Mouse (Mus musculus): ENCODE data around the gene Nab1.
"Not testable (repeated sequence)": the region's sequence is repeated elsewhere in the genome, so short reads cannot be mapped to it uniquely, and the experiment has no call there.

Nab1 gene

DNA sequence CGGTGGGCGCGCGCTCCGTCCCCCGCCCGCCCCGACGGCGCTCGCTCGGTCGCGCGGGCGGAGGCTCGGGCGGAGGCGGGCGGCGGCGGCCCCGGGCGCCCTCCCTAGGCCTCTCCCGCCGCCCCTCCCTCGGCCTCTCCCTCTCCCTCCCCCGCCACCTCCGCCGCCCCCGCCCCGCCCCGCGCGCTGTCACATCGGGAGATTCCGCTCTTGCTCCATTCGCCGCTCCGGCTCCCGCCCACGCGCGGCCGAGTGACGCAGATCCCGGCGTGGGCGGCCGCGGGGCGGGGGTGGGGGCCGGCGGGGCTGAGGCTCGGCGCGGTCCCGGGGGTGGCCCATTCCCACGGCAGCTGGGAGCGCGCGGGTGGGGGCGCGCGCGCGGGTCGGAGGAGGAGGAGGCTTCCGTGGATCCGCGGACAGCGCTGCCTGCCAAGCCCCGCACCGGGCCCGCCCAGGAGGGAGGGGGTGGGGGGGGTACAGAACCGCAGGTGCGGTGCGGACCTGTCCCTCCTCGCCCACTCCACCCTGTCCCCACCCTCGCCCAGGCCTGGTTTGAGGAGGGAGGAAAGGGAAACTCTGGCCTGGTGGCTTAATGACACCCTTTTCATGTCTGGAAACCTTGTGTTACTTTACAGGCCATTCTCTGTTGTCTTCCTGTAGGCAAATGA lies at the start of gene Nab1:
Gene Nab1 (minus strand): TSS at position 366 of the 668 bp plus-strand sequence.
- peak; percentile 57 to 59 for DNase-seq

DNA sequence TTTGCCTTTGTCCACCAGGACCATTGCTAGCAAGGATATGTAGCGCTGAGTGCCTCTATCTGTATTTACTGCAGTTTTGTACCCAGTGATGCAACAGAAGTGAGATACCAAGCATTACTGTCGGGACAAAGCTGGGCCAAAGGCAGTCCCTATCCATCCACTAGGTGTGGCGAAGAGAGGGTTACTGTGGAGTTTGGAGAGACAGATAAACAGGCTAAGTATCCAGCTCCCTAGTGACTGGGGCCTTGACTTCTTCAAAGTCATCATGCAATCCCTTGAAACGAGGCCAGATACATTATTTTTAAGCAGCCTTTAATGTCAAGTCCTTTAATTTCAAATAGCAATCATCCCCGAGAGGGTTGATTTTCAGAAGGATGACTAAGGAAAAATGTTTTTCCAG lies 47.0 kb upstream of the Nab1 start:
- no peak for DNase-seq

DNA sequence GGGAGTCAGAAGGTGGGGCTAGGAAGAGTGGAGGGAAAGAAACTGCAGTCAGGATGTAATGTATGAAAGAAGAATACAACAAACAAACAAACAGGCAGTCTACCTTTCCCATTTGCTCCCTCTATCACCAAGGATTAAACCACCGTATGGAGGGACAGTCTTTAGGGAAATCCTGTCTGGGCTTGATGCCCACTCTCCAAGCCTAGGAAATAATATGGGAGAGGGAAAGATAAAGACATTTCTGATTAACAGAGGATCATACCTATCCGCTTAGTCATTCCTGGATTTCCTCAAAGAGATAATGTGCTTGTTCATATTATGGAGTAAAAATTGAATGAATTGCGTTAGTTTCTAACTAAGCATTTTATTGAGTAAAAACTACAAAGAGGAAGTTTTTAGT lies 46.3 kb upstream of the Nab1 start:
- no peak for DNase-seq

DNA sequence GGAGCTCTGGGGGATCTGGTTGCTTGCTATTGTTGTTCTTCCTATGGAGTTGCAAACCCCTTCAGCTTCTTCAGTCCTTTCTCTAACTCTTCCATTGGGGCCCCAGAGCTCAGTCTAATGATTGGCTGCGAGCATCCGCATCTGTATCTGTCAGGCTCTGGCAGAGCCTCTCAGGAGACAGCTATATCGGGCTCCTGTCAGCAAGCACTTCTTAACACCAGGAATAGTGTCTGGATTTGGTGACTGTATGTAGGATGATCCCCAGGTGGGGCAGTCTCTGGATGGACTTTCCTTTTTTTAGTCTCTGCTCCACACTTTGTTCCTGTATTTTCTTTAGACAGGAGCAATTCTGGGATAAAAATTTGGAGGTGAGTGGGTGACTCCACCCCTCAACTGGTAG lies 39.6 kb upstream of the Nab1 start:
- DNase-seq = not testable (repeated sequence)

DNA sequence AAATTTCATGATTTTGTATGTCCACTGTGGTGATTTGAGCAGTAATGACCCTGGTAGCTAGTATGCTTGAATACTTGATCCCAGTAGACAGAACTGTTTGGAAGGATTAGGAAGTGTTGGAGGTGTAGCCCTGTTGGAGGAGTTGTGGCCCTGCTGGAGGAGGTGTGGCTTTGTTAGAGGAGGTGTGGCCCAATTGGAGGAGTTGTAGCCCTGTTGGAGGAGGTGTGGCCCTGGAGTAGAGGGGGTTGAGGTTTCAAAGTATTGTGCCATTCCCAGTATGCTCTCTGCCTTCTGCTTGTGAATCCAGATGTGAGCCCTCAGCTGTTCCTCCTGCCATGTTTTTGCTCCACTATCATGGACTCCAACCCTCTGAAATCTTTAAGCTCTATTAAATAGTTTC lies 29.5 kb upstream of the Nab1 start:
- DNase-seq = no peak

DNA sequence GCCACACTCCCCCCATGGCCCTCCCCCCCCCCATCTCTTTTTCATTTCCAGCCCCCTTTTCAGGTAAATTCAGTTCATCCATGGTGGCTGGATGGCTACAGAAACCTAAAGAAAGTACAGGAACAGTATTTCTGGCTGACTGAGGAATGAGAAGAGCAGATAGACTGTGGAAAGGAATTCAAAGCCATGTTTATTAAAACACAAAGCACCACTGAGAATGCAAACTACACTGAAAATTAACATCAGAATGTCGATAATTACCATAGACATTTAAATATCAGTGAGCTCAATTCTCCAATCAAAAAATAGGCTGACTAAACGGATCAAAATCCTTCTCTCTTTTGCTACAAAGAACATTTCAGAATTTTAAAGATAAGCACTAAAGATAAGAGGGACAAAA lies 27.2 kb upstream of the Nab1 start:
- DNase-seq = no peak

DNA sequence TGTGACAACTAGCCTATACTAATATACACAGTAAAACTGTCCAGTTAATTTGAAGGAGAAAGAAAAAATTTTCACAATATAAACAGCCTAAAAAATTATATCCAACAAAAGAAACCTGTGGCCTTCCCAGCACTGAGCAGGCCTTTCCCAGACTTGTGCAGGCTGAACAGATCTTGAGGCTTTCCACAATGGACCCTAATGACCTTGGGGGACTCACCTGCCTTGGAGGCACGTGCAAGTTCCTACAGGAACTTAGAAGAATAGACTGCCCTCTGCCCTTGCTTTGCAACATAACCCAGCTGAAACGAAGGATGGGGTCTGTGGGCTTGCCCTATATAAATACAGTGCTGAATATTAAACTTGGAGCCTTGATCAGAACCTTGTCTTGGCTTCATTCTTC lies 26.8 kb upstream of the Nab1 start:
- no peak for DNase-seq

DNA sequence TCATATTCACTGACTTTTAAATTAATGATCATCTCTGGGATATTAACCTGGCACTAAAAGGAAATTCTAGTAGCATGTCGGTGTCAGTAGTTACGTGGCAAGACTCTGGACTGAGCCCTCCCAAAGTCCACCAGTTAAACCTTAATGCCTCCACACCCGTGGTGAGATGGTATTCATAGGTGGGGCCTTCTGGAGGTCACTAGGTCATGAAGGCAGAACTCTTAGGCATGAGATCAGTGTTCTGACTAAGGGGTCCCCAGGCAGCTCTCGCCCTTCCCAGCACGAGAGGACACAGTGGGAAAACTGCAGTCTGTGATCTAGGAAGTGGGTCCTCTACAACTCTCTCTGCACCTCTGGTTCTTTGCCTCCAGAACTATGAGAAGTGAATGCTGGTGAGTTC lies 24.2 kb upstream of the Nab1 start:
- no peak for DNase-seq

DNA sequence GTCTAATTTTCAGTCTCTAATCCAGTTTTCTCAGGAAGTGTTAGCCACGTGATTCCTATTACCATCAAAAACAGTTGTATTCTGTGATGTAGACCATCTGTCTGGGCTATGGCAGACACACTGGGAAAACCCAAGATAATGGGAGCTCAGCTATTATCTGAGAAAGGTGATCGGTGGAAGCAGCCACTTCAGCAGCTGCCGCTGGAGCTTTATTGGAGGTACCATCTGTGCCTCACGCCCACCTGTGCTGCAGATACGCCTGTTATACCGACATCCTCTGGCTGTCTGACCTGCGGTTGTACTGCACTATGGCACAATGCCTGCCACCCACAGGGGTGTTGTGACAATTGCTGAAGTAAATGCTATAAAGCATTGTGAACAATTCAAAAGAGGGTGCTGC lies 23.7 kb upstream of the Nab1 start:
- DNase-seq = no peak

DNA sequence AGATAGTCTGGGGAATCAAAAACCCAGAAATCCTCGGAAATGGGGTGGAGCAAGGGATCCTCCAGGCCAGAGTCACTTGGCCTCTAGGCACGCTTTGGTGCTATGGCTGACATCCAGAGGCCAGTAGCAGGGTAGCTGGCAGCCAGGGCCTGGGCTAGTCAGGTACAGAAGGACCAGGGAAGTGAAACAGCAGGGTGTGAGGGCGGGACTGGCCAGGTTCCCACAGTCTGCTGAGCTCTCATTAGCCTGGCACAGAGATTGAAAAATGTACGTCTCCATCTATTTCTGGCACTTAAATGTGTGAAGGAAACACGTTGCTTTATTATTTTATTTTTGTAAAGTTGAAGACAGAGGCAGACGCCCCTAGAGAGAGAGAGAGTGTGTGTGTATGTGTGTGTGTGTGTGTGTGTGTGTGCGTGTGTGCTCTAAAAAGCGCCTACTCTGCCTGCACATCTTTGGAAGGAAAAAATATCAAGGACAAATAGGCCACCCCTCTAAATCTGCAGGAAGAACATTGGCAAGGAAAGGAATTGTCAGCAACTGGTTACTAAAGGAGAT lies 21.0 kb upstream of the Nab1 start:
- DNase-seq = no peak

DNA sequence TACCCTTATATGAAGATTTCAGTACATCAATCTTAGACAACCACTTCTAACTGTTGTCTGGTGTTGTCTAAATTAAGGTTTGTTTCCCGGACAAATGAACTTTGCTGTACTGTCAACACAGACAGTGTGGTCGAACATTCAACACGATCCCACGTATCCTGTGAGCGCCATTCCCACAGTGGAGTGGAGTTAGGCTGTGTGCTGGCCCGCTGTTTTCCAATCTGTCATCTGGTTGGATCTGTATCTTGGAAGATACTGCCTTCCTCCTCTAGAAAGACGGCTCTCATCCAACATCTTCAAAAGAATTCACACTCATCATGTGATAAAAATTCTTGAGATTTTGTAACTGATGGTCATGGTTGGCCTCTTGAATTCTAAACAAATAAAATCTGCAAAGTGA lies 19.7 kb upstream of the Nab1 start:
- DNase-seq = no peak

DNA sequence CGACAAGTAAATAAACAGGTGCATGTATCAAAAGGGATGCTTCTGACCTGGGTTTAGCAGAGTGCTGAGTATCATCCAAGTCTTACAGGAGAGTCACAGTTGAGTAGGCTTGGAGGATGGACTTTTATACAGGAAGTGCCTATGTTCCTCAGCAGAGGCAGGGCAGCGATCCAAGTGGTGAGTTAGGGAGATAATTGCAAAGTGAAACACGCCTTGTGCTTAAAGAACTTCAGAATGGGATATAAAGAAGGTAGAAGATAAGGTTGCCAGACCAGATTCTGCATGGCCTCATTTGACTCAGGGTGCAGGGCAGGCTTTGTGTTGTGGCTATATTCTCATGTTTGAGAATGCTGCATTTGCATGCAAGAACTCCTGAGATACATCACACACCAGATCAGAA lies 14.8 kb upstream of the Nab1 start:
- DNase-seq = peak; percentile 24 to 41

DNA sequence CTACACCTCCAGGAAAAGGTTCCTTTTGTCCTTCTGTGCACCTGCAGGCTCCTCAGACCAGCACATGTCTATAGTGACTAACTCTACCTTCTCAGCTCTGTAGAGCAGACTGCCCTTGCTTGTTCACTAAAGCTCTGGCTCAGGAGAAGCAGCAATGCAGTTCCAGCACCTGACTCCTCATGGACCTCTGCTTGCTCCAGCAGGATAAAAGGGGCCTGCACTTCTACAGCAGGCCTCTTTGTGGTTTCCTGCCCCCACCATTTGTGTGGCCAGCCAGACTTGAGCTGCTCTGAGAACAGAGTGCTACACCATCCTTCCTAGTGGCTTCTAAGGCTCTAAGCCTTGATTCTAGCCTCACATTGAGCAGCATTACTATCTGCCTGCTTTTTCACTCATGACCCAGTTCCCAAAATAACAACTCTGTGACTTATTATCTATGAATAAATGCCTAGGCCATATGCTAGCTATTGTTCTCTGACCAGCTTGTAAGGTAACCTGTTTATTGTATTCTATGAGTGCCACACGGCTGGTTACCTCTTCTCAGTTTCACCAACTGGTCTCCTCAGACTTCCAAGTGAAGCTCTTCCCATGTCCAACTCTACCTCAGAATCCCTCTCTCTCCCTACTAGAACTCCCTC lies 11.4 kb upstream of the Nab1 start:
- DNase-seq = no peak

DNA sequence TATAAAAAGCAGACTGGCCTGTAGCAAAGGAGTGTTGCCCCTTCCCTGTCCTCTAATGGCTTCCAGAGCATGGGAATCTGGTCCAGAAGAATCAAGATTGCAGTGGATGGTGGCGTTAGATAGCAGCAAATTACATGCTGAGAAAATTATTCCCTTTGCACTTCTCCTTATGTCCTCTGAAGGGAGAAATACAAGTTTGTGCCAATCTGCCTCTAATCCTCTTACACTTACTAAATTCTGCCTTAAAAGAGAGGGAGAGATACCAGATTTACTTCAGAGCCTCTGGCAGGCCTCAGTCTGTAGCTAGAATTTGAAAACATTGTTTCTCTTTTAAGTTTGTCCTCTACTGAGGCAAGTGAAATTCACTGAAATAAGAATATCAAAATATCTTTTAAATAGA lies 5.7 kb upstream of the Nab1 start:
- DNase-seq = no peak

DNA sequence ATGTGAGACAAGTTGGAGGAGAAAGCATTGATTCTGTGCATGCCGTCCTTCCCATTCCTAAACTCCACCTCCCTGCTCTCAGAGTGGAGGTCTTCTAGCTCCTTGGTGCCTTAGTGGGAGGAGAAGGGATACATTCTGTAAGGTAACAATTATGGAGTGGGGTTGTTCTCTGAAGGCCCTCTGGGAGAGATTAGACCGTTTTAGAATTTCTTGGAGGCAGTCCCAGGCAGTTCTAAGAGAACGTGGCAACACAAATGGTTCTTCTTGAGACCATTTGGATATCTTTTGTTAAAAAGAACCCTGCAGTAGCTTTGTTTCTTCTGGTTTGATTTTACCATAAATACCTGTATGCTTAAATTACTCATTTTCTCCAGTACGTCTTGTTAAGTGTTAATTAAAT lies 1.8 kb upstream of the Nab1 start:
- no peak for DNase-seq

DNA sequence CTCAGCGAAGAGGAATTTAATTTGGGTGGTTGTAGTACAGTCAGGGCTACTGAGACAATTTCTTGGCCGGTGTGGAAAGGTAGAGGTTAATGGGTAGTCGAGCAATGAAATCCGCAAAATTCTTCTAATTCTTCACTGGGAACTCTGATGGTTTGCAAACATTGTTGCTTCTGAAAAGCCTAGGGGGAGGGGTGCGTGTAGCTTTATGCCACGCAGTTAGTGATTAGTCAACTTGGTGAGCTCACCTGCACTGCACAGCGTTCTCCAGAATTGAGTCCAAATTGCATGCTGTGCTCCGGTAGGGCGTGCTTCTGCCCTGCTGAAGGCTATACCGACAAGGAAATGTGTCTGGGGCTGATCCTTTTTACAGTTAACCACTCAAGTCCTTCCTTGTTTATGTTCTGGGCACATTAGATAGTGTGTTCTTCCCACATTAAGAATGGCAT lies 1.2 kb upstream of the Nab1 start:
- peak; percentile 80 to 84 for DNase-seq

DNA sequence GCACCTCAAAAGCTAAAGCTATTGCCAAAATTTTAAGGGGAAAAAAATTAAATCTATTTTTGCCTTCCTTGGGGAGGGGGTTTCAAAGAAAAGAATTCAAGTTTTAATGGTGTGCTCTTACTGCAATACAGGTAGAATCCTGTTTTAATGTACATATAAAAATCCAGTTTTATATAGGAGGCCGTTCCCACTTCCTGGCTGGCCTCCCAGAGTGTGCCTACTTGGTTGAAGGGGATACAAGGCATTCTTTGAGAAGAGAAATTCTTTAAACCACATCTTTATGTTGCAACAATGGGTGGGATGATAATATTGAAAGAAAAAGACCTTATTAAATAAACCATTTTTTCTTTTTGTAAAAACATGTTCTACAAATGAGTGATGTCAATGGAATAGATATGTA lies 611 bp upstream of the Nab1 start:
- no peak for DNase-seq

DNA sequence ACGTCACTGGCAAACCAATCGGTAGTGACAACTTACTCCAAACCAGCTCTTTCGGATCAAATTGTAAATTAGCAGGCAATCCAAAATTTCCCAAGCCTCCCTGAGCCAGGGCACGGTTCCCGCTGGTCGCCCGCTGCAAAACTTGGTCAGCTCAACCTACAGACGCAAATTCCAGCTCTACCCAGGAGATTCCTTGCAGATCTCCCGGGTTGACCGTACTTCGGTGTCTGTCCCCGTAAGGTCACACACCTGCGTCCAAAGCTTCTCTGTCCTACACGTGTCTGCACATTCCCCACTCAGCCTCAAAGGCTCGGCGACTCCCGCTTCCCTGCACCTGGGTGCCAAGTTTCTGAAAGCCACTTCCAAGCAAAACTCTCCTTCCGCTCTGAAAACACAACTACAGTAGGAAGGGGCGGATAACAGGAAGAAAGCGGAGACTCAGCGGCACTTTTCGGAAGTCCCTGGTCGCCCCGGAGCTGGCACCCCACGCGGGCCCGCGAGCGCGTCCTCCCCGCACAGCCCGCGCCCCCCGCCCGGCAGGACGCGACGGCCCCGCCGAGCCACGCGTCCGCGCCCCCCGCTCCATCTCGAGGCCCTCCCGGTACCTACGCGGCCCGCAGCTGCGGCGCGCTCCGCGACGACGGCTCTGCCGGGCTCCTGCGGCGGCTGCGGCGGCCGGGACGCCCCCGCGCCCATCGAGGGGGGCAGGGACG lies 722 bp downstream of the Nab1 start:
- peak; percentile 49 to 54 for DNase-seq

DNA sequence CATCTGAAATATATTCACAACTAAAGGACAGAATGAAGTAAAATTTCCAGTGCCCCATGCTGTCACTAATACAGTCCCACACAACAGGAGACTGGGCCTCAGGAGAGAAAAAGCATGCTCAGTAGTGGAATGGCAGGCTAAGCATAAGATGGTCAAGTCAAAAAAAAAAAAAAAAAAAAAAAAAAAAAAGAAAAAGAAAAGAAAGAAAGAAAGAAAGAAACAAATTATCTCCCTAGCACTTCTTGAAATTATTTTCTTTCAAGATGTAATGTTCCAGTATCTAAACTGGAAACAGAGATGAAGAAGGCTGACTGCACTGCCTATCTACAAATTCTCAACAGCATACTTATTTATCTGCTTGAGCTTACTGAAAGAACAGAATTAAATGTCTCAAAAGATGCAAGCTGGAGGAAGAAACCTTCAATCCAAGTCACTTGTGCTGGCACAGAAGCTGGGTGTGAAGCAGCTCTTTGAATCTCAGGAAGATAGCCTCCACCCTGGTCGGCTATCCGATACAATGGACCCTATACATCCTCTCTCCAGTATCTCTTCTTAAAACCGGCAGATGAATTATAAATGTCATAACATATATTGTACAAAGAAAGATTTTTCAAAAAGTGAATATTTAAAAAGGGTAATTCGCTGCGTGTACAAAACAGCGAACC lies 1.6 kb downstream of the Nab1 start:
- no peak for DNase-seq

DNA sequence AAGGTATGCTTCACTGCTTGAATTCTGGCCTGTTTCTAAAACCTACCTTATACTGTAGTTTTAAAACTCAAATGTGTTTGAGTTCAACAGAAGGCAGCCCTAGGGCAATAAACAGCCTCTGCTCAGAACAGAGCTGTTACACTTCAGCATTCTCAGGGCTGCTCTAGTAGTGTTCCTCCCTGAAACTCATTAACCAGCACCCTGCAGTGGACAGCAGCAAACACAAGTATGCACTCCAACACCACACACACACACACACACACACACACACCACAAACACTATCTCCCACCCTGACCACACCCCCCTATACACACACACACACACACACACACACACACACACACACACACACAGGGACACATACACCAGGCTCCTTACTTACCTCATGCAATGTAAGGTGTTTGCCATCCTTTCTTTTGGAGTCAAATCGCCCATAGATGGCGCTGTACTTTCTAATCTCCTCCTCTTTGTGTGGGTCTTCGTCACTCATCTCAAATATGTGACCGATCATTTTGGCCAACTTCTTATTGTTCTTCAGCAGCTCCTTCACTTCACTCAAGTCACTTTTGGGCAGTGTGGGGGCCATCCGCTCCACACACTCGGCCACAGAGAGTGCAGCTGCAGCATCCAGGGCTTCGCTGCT lies 10.8 kb downstream of the Nab1 start:
- DNase-seq = peak; percentile 11 to 20

DNA sequence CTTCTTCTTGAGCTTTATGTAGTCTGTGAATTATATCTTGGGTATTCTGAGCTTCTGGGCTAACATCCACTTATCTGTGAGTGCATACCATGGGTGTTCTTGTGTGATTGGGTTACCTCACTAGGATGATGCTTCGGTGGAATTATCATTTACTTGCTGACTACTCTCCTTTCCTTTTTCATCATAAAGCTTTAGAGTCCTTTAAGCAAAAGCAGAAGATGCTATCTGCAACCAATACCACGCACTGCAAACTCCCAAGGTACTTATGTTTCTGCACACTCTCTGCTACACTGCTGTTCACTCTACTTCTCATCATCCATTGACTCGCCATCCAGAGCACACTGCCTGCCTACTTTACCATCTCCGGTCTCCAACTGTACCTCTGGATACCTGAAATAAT lies 15.5 kb downstream of the Nab1 start:
- DNase-seq = no peak

DNA sequence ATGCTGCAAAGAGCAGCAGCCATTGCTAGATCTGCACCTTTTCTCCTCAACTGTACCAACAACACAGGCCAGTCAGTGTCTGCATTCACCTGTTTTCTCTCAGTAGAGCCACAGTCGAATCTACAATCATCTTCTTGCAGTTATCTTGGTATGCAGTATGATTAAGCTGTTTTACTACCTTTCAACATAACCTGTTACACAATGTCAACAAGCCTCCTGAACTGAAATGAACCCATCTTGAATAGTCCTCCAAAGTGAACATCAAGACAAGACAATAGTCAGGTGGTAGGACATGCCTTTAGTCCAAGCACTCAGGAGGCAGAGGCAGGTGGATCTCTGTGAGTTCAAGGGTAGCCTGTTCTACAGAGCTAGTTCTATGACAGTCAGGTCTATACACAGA lies 26.2 kb downstream of the Nab1 start:
- no peak for DNase-seq
